Mouse (Mus musculus) hindbrain, embryonic 12.5 days (tissue): ENCODE measurements around the gene Xpo5. TPM values are rescaled to one million over a fixed set of nuclear protein-coding genes. Genes with fewer than 3 reads are reported as not detected.

Source experiments
- ATAC-seq: fragments of 200-750 bp; cut with Nextera tagmentation; 2 replicates; pipeline ENCODE4 v1.8.0; 2017; ENCODE audit warnings: moderate TSS enrichment; ENCODE audit not compliant: low FRiP score
- H3K27ac ChIP-seq: fragments of 300-500 bp; sonication (generic); 2 replicates; pipeline ENCODE4 v1.5.1; 2016; ENCODE audit warnings: mild to moderate bottlenecking
- H3K27me3 ChIP-seq: fragments of 300-500 bp; sonication (generic); 2 replicates; pipeline ENCODE4 v1.6.1; 2016; ENCODE audit warnings: mild to moderate bottlenecking
- H3K36me3 ChIP-seq: fragments of 300-500 bp; sonication (generic); 2 replicates; pipeline ENCODE4 v1.6.1; 2016; ENCODE audit warnings: mild to moderate bottlenecking
- H3K4me1 ChIP-seq: fragments of 300-500 bp; sonication (generic); 2 replicates; pipeline ENCODE4 v1.6.1; 2016
- H3K4me2 ChIP-seq: fragments of 300-500 bp; sonication (generic); replicated peaks from 2 replicates; pipeline ENCODE4 v1.6.1; 2016; ENCODE audit warnings: mild to moderate bottlenecking
- H3K4me3 ChIP-seq: fragments of 300-500 bp; sonication (generic); 2 replicates; pipeline ENCODE4 v1.5.1; 2016; ENCODE audit warnings: mild to moderate bottlenecking
- H3K9ac ChIP-seq: fragments of 300-500 bp; sonication (generic); 2 replicates; pipeline ENCODE4 v1.6.1; 2016; ENCODE audit warnings: mild to moderate bottlenecking, moderate library complexity
- H3K9me3 ChIP-seq: fragments of 300-500 bp; sonication (generic); replicated peaks from 2 replicates; pipeline ENCODE4 v1.6.1; 2016; ENCODE audit warnings: mild to moderate bottlenecking
- WGBS: fragments of 180-500 bp; shearing (Covaris S2); methylation state at CpG from one replicate; pipeline ENCODE4 v1.1.7; 2016; 5-methylcytosine and 5-hydroxymethylcytosine counted together
- polyA plus RNA-seq: library from polyadenylated mRNA; unstranded; fragments of >200 nt; fragmentation: Nextera tagmentation; extraction: Ambion mirVana; gene quantifications from 2 replicates; pipeline ENCODE4 v1.2.1, GENCODE M21; 2016

Xpo5 gene
- polyA plus RNA-seq, 1 experiment from 2014 or later: 58.3 TPM

DNA sequence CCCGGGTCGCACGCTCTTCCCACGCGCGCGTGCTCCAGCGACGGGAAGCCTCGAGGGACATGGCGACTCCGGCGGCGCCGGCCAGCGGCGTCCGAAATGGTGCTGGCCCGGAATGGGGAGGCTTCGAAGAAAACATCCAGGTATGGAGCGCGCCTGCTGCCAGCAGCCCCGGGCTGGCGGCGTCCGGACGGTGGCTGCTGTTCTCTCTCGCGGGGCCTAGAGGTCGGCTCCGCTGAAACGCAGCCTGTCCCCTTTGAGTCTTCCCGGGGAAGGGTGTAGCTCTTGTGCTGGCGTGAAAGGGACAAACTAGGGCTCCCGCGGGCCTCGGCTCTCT, 45.6 kb downstream of the Xpo5 start:
- under 1% methylated on average over 35 of the region's 37 CpGs for WGBS
- H3K9me3 ChIP-seq: no peaks in the 10 kb centered on the region
- ATAC-seq: peak; percentile 47
- peak overlapping the region; percentile 87 for H3K27ac ChIP-seq
- H3K4me3 ChIP-seq: peak overlapping the region; percentile 89
- peaks cover 24% of the 10 kb centered on the region for H3K4me1 ChIP-seq
- H3K36me3 ChIP-seq: peaks cover 61% of the 10 kb centered on the region
- peak overlapping the region; percentile 97 for H3K9ac ChIP-seq
- no peaks in the 10 kb centered on the region for H3K27me3 ChIP-seq
- peak overlapping the region; percentile 93 for H3K4me2 ChIP-seq

DNA sequence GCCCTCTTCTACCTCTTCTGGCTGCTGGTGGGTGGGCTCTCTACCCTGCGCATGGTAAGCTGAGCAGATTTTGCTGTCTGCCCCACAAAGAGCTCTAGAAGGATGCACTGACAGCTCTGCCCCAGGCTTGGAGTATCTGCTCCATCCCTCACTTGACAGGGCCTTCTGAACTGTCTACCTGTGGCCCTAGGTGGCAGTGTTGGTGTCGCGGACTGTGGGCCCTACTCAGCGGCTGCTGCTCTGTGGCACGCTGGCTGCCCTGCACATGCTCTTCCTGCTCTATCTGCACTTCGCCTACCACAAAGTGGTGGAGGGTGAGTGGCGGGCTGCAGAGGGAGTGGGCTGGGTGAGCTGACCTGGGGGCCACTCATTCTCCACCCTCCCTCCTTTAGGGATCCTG, 48.6 kb downstream of the Xpo5 start:
- H3K4me1 ChIP-seq: peaks cover 44% of the 10 kb centered on the region
- ATAC-seq: no peak

DNA sequence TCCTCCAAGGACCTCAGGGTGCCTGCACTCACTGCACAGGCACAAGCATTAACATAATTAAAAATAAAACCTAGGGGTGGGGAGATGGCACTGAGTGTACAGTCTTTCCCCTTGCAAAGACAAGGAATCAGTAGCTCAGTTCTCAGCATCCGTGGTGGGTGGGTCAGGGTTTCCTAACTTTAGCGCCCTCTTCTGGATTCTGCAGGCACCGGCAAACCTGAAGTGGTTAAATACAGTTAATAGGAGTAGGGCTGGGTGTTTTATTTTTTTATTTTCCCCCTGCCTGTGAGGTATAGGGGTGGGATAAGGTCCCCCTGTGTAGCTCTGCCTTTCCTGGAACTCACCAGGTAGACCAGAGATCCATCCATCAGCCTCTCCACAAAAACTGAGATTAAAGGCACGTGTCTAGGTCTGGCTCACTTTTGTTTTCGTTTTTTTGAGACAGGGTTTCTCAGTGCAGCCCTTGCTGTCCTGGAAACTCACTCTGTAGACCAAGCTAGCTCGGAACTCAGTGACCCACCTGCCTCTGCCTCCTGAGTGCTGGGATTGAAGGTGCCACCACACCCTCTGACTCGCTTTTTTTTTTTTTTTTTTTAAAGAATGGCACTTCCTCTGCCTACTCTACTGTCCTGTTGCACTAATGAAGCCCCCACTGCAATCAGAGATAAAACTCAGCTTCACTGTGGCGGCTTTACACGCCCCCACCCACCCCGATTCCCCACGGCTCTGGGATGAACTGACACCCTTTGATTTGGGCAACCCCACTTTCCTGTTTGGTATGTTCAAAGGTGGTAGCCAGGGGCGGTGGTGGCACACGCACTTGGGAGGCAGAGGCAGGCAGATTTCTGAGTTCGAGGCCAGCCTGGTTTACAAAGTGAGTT, 50.2 kb downstream of the Xpo5 start:
- ATAC-seq: no peak
- Histone ChIP-seq H3K27ac (0 out of 2 replicates have a peak overlapping the region, but pooled peaks have one; percentile 60), H3K36me3 (peaks cover 43% of the 10 kb centered on the region), H3K4me2 (peak overlapping the region; percentile 99), H3K27me3 (peaks cover 18% of the 10 kb centered on the region), H3K4me3 (peak overlapping the region; percentile 79; the same call in 1 of the 2 replicates), H3K4me1 (peaks cover 36% of the 10 kb centered on the region), H3K9ac (peak overlapping the region; percentile 82; the same call in 1 of the 2 replicates), H3K9me3 (no peaks in the 10 kb centered on the region)
- 57% methylated on average over 14 of the region's 14 CpGs for WGBS

More for the DNA sequence above, 48.6 kb downstream of the Xpo5 start:
- WGBS: 87% methylated on average over 7 of the region's 7 CpGs
- peaks cover 18% of the 10 kb centered on the region for H3K27me3 ChIP-seq
- no peaks in the 10 kb centered on the region for H3K9me3 ChIP-seq
- no peak overlapping the region for H3K4me3 ChIP-seq
- H3K4me2 ChIP-seq: no peak overlapping the region
- no peak overlapping the region for H3K9ac ChIP-seq
- peaks cover 31% of the 10 kb centered on the region for H3K36me3 ChIP-seq
- no peak overlapping the region for H3K27ac ChIP-seq

DNA sequence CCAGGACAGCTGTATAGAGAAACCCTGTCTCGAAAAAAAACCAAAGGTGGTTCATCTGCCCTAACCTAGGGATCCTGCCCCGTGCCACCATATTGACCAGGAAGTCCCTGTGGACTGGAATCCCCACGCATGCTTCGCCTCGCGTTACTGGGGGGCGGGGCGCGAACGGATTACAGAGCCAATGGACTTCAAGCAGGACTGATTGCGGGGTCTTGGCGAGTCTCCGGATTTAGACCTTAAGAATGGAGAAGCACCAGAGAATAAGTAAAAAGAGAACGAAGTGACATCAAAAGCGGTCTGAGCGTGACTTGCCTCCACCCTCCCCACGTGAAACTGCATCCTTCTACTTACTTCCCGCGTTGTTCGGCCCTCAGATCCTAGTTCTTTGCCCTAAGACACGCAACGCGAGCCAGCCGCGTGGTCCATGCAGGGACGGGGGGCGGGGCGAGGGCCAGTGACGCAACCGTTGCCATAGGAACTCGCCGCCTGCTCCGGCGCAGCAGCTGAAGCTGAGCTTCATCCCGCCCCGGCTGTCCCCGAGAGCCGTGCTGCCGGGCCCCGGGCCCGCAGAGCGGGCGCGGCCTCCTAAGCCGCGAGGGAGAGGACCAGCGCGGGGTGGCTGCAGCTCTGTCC, 51.0 kb downstream of the Xpo5 start, which contains the start of gene Lrrc73:
Lrrc73 (plus strand) TSS at position 80 of the 633 bp plus-strand sequence.
- peak within 1 kb of the TSS; percentile 79 for H3K4me3 ChIP-seq
- H3K9me3 ChIP-seq: no peaks in the 10 kb centered on the region
- peak within 1 kb of the TSS; percentile 60 for H3K27ac ChIP-seq
- H3K36me3 ChIP-seq: peaks cover 51% of the 10 kb centered on the region
- H3K4me2 ChIP-seq: peak within 1 kb of the TSS; percentile 99
- WGBS: 2% methylated on average over 39 of the region's 48 CpGs
- H3K4me1 ChIP-seq: peaks cover 34% of the 10 kb centered on the region
- ATAC-seq: peak; percentile 89
- peaks cover 18% of the 10 kb centered on the region for H3K27me3 ChIP-seq
- H3K9ac ChIP-seq: peak within 1 kb of the TSS; percentile 82

DNA sequence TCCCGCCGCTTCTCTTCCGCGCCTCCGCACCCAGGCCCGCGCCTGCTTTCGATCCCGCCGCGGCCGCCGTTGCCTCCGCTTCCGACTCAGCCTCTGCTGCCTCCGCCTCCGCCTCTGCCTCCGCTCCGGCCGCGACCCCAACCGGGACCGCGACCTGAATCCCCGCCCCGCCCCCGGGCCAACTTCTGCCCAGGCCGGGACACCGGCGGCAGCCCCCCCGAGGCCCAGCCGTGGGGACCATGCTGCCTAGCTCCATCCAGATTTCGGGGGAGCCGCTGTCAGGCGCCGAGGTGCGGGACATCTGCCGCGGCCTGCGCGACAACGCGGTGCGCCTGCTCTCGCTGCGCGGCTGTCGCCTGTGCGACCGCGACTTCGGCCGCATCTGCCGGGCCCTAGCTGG, 51.5 kb downstream of the Xpo5 start:
- ATAC-seq: peak; percentile 26
- peaks cover 28% of the 10 kb centered on the region for H3K4me1 ChIP-seq
- H3K9me3 ChIP-seq: no peaks in the 10 kb centered on the region
- peaks cover 56% of the 10 kb centered on the region for H3K36me3 ChIP-seq
- WGBS: under 1% methylated on average over 41 of the region's 54 CpGs
- peaks cover 18% of the 10 kb centered on the region for H3K27me3 ChIP-seq
- H3K4me2 ChIP-seq: peak overlapping the region; percentile 99
- peak overlapping the region; percentile 60 for H3K27ac ChIP-seq
- H3K9ac ChIP-seq: peak overlapping the region; percentile 82
- H3K4me3 ChIP-seq: peak overlapping the region; percentile 79

DNA sequence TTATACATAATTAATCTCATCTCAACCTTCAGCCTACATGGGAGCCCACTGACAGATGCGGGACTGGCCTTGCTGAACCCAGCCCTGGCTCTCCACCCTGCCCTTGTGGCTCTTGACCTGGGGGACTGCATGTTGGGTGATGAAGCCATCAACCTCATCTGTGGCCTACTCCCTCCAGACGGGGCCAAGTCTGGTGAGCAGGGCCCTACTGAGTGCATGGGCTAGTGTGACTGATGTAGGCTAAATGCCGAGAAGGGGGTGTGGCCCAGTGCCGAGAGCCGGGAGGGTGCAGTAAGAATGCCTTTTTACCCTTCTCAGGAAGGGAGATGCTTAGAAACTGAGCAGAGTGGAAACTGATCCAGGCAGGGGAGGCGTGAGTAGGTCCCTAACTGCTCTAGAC, 52.6 kb downstream of the Xpo5 start:
- peaks cover 18% of the 10 kb centered on the region for H3K27me3 ChIP-seq
- H3K27ac ChIP-seq: no peak overlapping the region
- peak overlapping the region; percentile 79; the same call in 1 of the 2 replicates for H3K4me3 ChIP-seq
- peak overlapping the region; percentile 99 for H3K4me2 ChIP-seq
- H3K4me1 ChIP-seq: peaks cover 20% of the 10 kb centered on the region
- WGBS: 33% methylated on average over 6 of the region's 6 CpGs
- H3K9me3 ChIP-seq: no peaks in the 10 kb centered on the region
- H3K36me3 ChIP-seq: peaks cover 60% of the 10 kb centered on the region
- ATAC-seq: 0 out of 2 replicates have a peak, but pooled peaks have one; percentile 9
- 0 out of 2 replicates have a peak overlapping the region, but pooled peaks have one; percentile 41 for H3K9ac ChIP-seq

DNA sequence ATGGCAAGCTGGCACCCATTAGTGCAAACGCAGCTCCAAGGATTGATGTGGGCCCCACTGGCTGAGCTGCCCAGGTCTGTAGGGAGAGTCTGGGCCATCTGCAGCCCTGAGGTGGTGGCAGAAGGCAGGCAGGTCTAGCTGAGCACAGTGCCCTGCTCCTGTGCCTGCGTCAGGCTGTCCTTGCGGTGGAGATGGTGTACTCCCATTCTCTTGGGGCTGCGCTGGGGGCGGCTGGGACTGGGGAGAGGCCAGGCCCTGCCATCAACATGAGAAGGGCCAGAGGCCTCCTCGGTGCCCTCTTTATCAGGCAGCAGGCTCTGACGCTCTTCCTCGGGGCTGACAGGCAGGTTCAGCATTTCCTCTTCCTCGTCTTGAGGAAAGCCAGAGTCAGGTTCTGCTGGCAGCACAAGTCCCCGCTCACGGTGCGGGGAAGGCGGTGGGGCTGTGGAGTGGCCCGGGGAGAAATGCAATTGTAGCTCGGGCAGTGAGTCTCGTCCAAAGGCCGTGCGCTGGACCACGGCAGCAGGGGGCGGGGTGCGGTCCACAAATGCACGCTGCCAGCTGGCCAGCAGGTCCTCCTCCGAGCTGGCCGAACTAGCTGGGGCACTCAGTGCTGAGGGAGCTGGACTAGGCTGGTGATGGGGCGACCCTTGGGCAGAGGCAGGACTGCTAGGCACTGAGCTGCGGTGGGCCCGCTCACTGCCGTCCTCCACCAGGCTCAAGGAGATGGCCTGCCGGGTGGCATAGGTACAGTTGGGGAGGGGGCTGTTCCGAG, 55.9 kb downstream of the Xpo5 start:
- Histone ChIP-seq H3K27ac (no peak overlapping the region), H3K4me1 (peaks cover 16% of the 10 kb centered on the region), H3K9ac (no peak overlapping the region), H3K4me2 (no peak overlapping the region), H3K27me3 (peaks cover 18% of the 10 kb centered on the region), H3K4me3 (no peak overlapping the region), H3K36me3 (peaks cover 71% of the 10 kb centered on the region), H3K9me3 (no peaks in the 10 kb centered on the region)
- 86% methylated on average over 30 of the region's 30 CpGs for WGBS
- no peak for ATAC-seq

DNA sequence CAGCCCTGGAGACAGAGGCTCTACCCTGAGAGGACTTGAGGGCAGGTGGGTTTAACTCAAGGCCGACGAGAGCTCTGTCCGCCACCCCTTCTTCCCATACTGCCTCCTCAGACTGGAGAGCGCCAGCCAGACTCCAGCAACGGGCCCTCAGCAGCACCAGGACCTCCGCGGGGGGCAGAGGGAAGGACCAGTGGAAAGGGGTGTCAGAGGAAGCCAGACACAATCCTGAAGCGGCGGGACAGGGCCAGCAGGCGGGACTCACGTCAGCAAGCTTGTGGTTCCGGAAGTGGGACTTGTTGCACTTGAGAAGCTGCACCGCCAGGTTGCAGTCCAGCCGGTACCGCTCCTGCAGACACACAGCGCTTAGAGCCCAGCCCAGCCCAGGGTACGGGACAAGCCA, 57.1 kb downstream of the Xpo5 start:
- Histone ChIP-seq H3K27me3 (peaks cover 13% of the 10 kb centered on the region), H3K36me3 (peaks cover 83% of the 10 kb centered on the region), H3K4me1 (peaks cover 9% of the 10 kb centered on the region), H3K9me3 (no peaks in the 10 kb centered on the region), H3K27ac (no peak overlapping the region), H3K4me3 (no peak overlapping the region), H3K9ac (no peak overlapping the region), H3K4me2 (no peak overlapping the region)
- WGBS: 90% methylated on average over 17 of the region's 17 CpGs
- ATAC-seq: no peak

DNA sequence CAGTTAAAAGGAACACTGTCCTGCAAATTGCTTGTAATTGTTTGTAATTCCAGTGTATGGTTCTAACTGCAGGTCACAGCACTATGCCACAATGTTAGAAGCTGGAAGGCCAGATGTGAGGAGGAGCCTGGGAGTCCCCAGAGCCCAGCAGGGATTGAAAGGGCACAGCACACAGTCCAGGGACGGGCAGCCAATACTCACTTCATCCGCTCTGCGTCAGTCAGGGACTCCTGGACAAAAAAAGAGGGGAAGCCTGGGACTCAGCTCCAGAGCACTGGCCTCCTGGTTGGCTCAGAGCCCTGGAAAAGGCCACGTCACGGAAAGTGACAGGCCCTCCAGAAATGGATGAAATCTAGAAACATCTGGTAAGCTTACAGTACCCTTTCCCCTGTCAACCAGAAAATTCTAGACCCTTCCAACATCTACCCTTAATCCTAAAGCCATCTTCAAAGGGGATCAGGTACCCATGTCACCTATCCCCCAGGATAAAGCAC, 59.7 kb downstream of the Xpo5 start:
- Histone ChIP-seq H3K9ac (no peak overlapping the region), H3K27ac (no peak overlapping the region), H3K27me3 (no peaks in the 10 kb centered on the region), H3K4me3 (no peak overlapping the region), H3K4me2 (no peak overlapping the region), H3K36me3 (peaks cover 89% of the 10 kb centered on the region), H3K9me3 (no peaks in the 10 kb centered on the region), H3K4me1 (no peaks in the 10 kb centered on the region; the same call in 1 of the 2 replicates)
- ATAC-seq: no peak
- 93% methylated on average over 5 of the region's 5 CpGs for WGBS

DNA sequence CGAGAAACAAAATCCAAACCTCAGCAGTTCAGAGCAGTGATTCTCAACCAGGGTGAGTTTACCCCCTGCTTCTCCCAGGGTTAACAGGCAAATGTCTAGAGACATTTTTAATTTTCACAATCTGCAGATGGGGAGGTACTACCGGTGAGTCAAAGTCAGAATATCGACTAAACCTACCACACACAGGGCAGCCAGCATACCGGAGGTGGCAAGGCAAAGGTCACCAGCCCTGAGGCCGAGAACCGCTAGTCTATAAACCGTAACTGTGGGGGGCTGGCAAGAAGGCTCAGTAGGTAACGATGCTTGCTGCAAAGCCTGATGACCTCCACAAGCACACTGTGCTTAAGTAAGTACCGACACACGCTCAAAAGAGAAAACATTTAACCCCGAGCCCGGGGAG, 62.9 kb downstream of the Xpo5 start:
- peaks cover 84% of the 10 kb centered on the region for H3K36me3 ChIP-seq
- no peaks in the 10 kb centered on the region for H3K27me3 ChIP-seq
- H3K27ac ChIP-seq: no peak overlapping the region
- H3K4me1 ChIP-seq: no peaks in the 10 kb centered on the region; the same call in 1 of the 2 replicates
- no peak overlapping the region for H3K4me2 ChIP-seq
- H3K4me3 ChIP-seq: no peak overlapping the region
- 85% methylated on average over 12 of the region's 12 CpGs for WGBS
- no peak for ATAC-seq
- no peaks in the 10 kb centered on the region for H3K9me3 ChIP-seq
- H3K9ac ChIP-seq: no peak overlapping the region

DNA sequence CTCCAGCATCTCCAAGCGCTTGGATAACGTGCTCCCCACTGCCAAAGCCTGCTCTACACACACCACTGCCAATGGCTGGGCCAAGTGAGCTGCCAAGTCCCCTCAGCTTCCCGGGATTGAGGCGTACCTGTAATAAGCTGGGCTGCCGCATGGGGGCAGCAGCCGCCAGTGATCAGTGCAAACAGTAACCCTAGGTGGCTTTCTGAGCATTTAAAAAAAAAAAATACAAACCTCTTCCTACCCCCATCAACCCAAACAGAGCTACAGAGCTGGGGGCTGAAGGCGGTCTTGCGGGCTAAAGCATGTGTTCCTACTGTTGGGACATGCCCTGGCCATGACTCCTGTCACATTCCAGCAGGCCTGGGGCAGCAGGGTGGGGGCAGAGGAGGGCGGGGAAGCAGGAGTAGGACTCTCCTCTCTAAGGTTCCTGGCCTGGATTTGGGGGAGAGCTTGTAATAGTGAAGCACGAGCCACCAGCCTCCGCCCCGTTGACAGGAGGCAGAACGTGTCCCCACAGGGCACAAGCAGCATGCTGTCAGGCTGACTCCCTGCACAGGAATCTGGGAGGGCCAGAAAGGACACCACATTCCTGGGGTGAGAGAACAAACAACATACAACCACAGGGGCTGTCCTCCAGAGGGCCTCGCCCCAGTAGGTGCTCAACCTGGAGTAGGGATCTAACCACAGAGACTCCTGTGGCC, 63.5 kb downstream of the Xpo5 start:
- H3K27ac ChIP-seq: no peak overlapping the region
- H3K27me3 ChIP-seq: no peaks in the 10 kb centered on the region
- 0 out of 2 replicates have a peak, but pooled peaks have one; percentile 7 for ATAC-seq
- H3K4me1 ChIP-seq: no peaks in the 10 kb centered on the region; the same call in 1 of the 2 replicates
- 33% methylated on average over 14 of the region's 14 CpGs for WGBS
- no peak overlapping the region for H3K4me3 ChIP-seq
- H3K36me3 ChIP-seq: peaks cover 80% of the 10 kb centered on the region
- no peaks in the 10 kb centered on the region for H3K9me3 ChIP-seq
- no peak overlapping the region for H3K4me2 ChIP-seq
- H3K9ac ChIP-seq: no peak overlapping the region
